Mouse (Mus musculus): ENCODE results near the gene Mb. TPM values are rescaled to one million over a fixed set of nuclear protein-coding genes. Genes with fewer than 3 reads are reported as not detected.
A peak's percentile ranks its signal among the peaks of the same experiment; 100 is the strongest.

The Mb gene
- polyA plus RNA-seq, 1 experiment, result 1,055 TPM

GRCm38 (mm10) chr15:77052176-77052575, 1.7 kb upstream of the Mb start:
- Histone ChIP-seq H3K4me3 (no peak overlapping the region), H3K27me3 (ENCODE audit: control insufficient read depth, insufficient read depth, insufficient read length) (peaks cover 7% of the 10 kb centered on the region), H3ac (ENCODE audit: control insufficient read depth, insufficient read length) (no peak overlapping the region), H3K79me2 (ENCODE audit: control insufficient read depth, insufficient read depth) (no peaks in the 10 kb centered on the region), H3K36me3 (ENCODE audit: control insufficient read depth, insufficient read depth) (no peaks in the 10 kb centered on the region), H3K4me2 (ENCODE audit: low read depth) (no peak overlapping the region)
- TF ChIP-seq POLR2A (IDR thresholded peaks at IDR 0.05; ENCODE audit: insufficient read length, low read depth), result no peak
- TF ChIP-seq POLR2AphosphoS2 (IDR thresholded peaks at IDR 0.05; ENCODE audit: insufficient read length, low read depth), result no peak
- TF ChIP-seq USF1 (IDR thresholded peaks at IDR 0.05; ENCODE audit: low read depth), result no peak
- TF ChIP-seq CEBPB (IDR thresholded peaks at IDR 0.05; ENCODE audit: insufficient read depth, poor library complexity, severe bottlenecking), result no peak
- no peak for TF ChIP-seq MAX (IDR thresholded peaks at IDR 0.05; ENCODE audit: low read depth)
- TF ChIP-seq MYOG (IDR thresholded peaks at IDR 0.05; ENCODE audit: control insufficient read depth in 1 of 3, insufficient read depth in 1 of 3, insufficient read length in 2 of 3, low read depth in 2 of 3), result no peak
- TF ChIP-seq TCF3 (IDR thresholded peaks at IDR 0.05; ENCODE audit: insufficient read length, low read depth), result no peak
- no peak for TF ChIP-seq MYOD1 (IDR thresholded peaks at IDR 0.05; ENCODE audit: control insufficient read depth in 1 of 3, insufficient read length in 2 of 3, low read depth in 2 of 3)
- TF ChIP-seq SRF (IDR thresholded peaks at IDR 0.05; ENCODE audit: control insufficient read depth, insufficient read length, low read depth), result no peak

- H3K4me3 ChIP-seq, result no peak overlapping the region
- no peaks in the 10 kb centered on the region for H3K36me3 ChIP-seq (ENCODE audit: control insufficient read depth, insufficient read depth)
- no peak overlapping the region for H3K4me2 ChIP-seq (ENCODE audit: low read depth)
- peaks cover 7% of the 10 kb centered on the region for H3K27me3 ChIP-seq (ENCODE audit: control insufficient read depth, insufficient read depth, insufficient read length)
- no peaks in the 10 kb centered on the region for H3K79me2 ChIP-seq (ENCODE audit: control insufficient read depth, insufficient read depth)
- H3ac ChIP-seq (ENCODE audit: control insufficient read depth, insufficient read length), result no peak overlapping the region
- no peak for TF ChIP-seq POLR2AphosphoS2 (IDR thresholded peaks at IDR 0.05; ENCODE audit: insufficient read length, low read depth)
- TF ChIP-seq MAX (IDR thresholded peaks at IDR 0.05; ENCODE audit: low read depth), result no peak
- TF ChIP-seq TCF12 (IDR thresholded peaks at IDR 0.05; ENCODE audit: insufficient read depth, poor library complexity, severe bottlenecking), result no peak
- TF ChIP-seq USF1 (IDR thresholded peaks at IDR 0.05; ENCODE audit: low read depth), result no peak
- no peak for TF ChIP-seq E2F4 (IDR thresholded peaks at IDR 0.05; ENCODE audit: insufficient read depth)
- TF ChIP-seq MYOG (IDR thresholded peaks at IDR 0.05; ENCODE audit: control insufficient read depth in 1 of 3, insufficient read depth in 1 of 3, insufficient read length in 2 of 3, low read depth in 2 of 3), result no peak
- TF ChIP-seq CEBPB (IDR thresholded peaks at IDR 0.05; ENCODE audit: insufficient read depth, poor library complexity, severe bottlenecking), result no peak
- no peak for TF ChIP-seq TCF3 (IDR thresholded peaks at IDR 0.05; ENCODE audit: insufficient read length, low read depth)
- TF ChIP-seq REST (IDR thresholded peaks at IDR 0.05; ENCODE audit: insufficient read depth, insufficient read length), result no peak
- no peak for TF ChIP-seq SRF (IDR thresholded peaks at IDR 0.05; ENCODE audit: control insufficient read depth, insufficient read length, low read depth)
- no peak for TF ChIP-seq POLR2A (IDR thresholded peaks at IDR 0.05; ENCODE audit: insufficient read length, low read depth)
- TF ChIP-seq MYOD1 (IDR thresholded peaks at IDR 0.05; ENCODE audit: control insufficient read depth in 1 of 3, insufficient read length in 2 of 3, low read depth in 2 of 3), result no peak
Measured at GRCm38 (mm10) chr15:77045609-77046008, 4.9 kb downstream of the Mb start.

GRCm38 (mm10) chr15:77044597-77045320, 5.7 kb downstream of the Mb start, which contains the start of gene Apol6:
Apol6 (plus strand) TSS chr15:77044729.
- Histone ChIP-seq H3K79me2 (ENCODE audit: control insufficient read depth, insufficient read depth) (no peaks in the 10 kb centered on the region), H3K27me3 (ENCODE audit: control insufficient read depth, insufficient read depth, insufficient read length) (peaks cover 7% of the 10 kb centered on the region), H3K4me2 (ENCODE audit: low read depth) (peak within 1 kb of the TSS; percentile 37), H3ac (ENCODE audit: control insufficient read depth, insufficient read length) (no peak within 1 kb of the TSS), H3K4me3 (no peak within 1 kb of the TSS), H3K36me3 (ENCODE audit: control insufficient read depth, insufficient read depth) (no peaks in the 10 kb centered on the region)
- TF ChIP-seq E2F4 (IDR thresholded peaks at IDR 0.05; ENCODE audit: insufficient read depth) (no peak), MYOG (IDR thresholded peaks at IDR 0.05; ENCODE audit: control insufficient read depth in 1 of 3, insufficient read depth in 1 of 3, insufficient read length in 2 of 3, low read depth in 2 of 3) (no peak), CEBPB (IDR thresholded peaks at IDR 0.05; ENCODE audit: insufficient read depth, poor library complexity, severe bottlenecking) (no peak), MAX (IDR thresholded peaks at IDR 0.05; ENCODE audit: low read depth) (no peak), USF1 (IDR thresholded peaks at IDR 0.05; ENCODE audit: low read depth) (no peak), TCF3 (IDR thresholded peaks at IDR 0.05; ENCODE audit: insufficient read length, low read depth) (no peak), POLR2A (IDR thresholded peaks at IDR 0.05; ENCODE audit: insufficient read length, low read depth) (no peak), TCF12 (IDR thresholded peaks at IDR 0.05; ENCODE audit: insufficient read depth, poor library complexity, severe bottlenecking) (no peak), POLR2AphosphoS2 (IDR thresholded peaks at IDR 0.05; ENCODE audit: insufficient read length, low read depth) (no peak), REST (IDR thresholded peaks at IDR 0.05; ENCODE audit: insufficient read depth, insufficient read length) (no peak), MYOD1 (IDR thresholded peaks at IDR 0.05; ENCODE audit: control insufficient read depth in 1 of 3, insufficient read length in 2 of 3, low read depth in 2 of 3) (no peak), SRF (IDR thresholded peaks at IDR 0.05; ENCODE audit: control insufficient read depth, insufficient read length, low read depth) (no peak)

GRCm38 (mm10) chr15:77040784-77041183, 9.7 kb downstream of the Mb start:
- H3K4me3 ChIP-seq, result no peak overlapping the region
- peak overlapping the region; percentile 20 for H3K4me2 ChIP-seq (ENCODE audit: low read depth)
- TF ChIP-seq MAX (IDR thresholded peaks at IDR 0.05; ENCODE audit: low read depth) (no peak), MYOD1 (IDR thresholded peaks at IDR 0.05; ENCODE audit: control insufficient read depth in 1 of 3, insufficient read length in 2 of 3, low read depth in 2 of 3) (peak in 2 of 3 experiments; percentile 55 to 59)
- no peak overlapping the region for H3ac ChIP-seq (ENCODE audit: control insufficient read depth, insufficient read length)
- no peaks in the 10 kb centered on the region for H3K79me2 ChIP-seq (ENCODE audit: control insufficient read depth, insufficient read depth)
- H3K27me3 ChIP-seq (ENCODE audit: control insufficient read depth, insufficient read depth, insufficient read length), result no peaks in the 10 kb centered on the region
- H3K36me3 ChIP-seq (ENCODE audit: control insufficient read depth, insufficient read depth), result no peaks in the 10 kb centered on the region
